Mouse (Mus musculus): ENCODE results near the gene Elf3.

DNA sequence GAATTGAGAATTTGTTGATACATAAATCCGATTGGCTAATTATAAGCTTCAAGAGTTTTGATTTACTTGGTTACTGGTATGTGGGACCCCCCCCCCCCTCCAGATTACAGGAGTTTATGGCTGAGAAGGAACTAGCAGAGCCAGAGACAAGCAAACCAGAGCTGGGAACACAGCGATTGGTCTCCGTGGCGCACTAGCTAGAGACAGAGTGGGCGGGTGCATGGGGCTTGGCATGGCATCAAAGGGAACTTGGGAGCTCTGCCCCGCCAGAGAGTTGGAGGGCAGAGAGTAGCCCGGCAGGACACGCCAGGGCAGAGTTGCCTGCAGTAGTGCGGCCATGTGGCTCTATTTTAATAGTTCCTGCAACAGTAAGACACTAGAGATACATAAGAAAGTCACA lies 22.3 kb upstream of the Elf3 start:
- TF ChIP-seq CTCF (IDR thresholded peaks at IDR 0.05; ENCODE audit: low read depth), result no peak
- no peak for TF ChIP-seq EP300 (IDR thresholded peaks at IDR 0.05; ENCODE audit: low read depth)
